Mouse (Mus musculus) midbrain, embryonic 11.5 days (tissue): ENCODE data around the gene Frem1. TPM values are rescaled to one million over a fixed set of nuclear protein-coding genes. Genes with fewer than 3 reads are reported as not detected.

Experiments
- ATAC-seq: fragments of 200-750 bp; cut with Nextera tagmentation; 2 replicates; pipeline ENCODE4 v1.8.0; 2017; ENCODE audit warnings: moderate TSS enrichment, moderate library complexity; ENCODE audit not compliant: low FRiP score
- DNase-seq: peaks from one replicate; pipeline ENCODE4 v3.0.0; 2015; ENCODE audit warnings: low spot score; ENCODE audit errors: missing footprints
- H3K27ac ChIP-seq: fragments of 300-500 bp; sonication (generic); 2 replicates; pipeline ENCODE4 v1.5.1; 2014; ENCODE audit warnings: low read depth, low read length
- H3K27me3 ChIP-seq: fragments of 300-500 bp; sonication (generic); 2 replicates; pipeline ENCODE4 v1.6.1; 2014; ENCODE audit warnings: mild to moderate bottlenecking, low read length, moderate library complexity, mixed read lengths; ENCODE audit not compliant: control insufficient read depth, insufficient read depth
- H3K36me3 ChIP-seq: fragments of 300-500 bp; sonication (generic); 2 replicates; pipeline ENCODE4 v1.6.1; 2014; ENCODE audit warnings: mild to moderate bottlenecking, low read length, moderate library complexity, mixed read lengths; ENCODE audit not compliant: control insufficient read depth, insufficient read depth
- H3K4me1 ChIP-seq: fragments of 300-500 bp; sonication (generic); 2 replicates; pipeline ENCODE4 v1.6.1; 2014; ENCODE audit warnings: low read length; ENCODE audit not compliant: control insufficient read depth, insufficient read depth
- H3K4me2 ChIP-seq: fragments of 300-500 bp; sonication (generic); 2 replicates; pipeline ENCODE4 v1.6.1; 2014; ENCODE audit warnings: mild to moderate bottlenecking, moderate library complexity
- H3K4me3 ChIP-seq: fragments of 300-500 bp; sonication (generic); 2 replicates; pipeline ENCODE4 v1.5.1; 2014; ENCODE audit warnings: low read depth, low read length
- H3K9ac ChIP-seq: fragments of 300-500 bp; sonication (generic); 2 replicates; pipeline ENCODE4 v1.6.1; 2014; ENCODE audit warnings: low read length
- H3K9me3 ChIP-seq: fragments of 300-500 bp; sonication (generic); 2 replicates; pipeline ENCODE4 v1.6.1; 2016; ENCODE audit warnings: low read length; ENCODE audit not compliant: control insufficient read depth
- WGBS: fragments of 180-500 bp; shearing (Covaris S2); extraction: QIAGEN DNeasy Blood & Tissue Kit; methylation state at CpG from one replicate; pipeline ENCODE4 v1.1.7; 2014; 5-methylcytosine and 5-hydroxymethylcytosine counted together
- polyA plus RNA-seq: library from polyadenylated mRNA; unstranded; fragments of >200 nt; fragmentation: Nextera tagmentation; extraction: Ambion mirVana; gene quantifications from 2 replicates; pipeline ENCODE4 v1.2.1, GENCODE M21; 2014

Frem1 gene
- polyA plus RNA-seq, 1 experiment from 2014 or later, result 8.2 TPM

GRCm38 (mm10) chr4:82946721-82947120, 105.4 kb downstream of the Frem1 start:
- DNase-seq (no peak), ATAC-seq (no peak)
- Histone ChIP-seq H3K9ac (no peak overlapping the region), H3K4me2 (no peak overlapping the region), H3K27me3 (no peaks in the 10 kb centered on the region), H3K9me3 (no peaks in the 10 kb centered on the region), H3K4me1 (peaks cover 2% of the 10 kb centered on the region; the same call in 1 of the 2 replicates), H3K36me3 (no peaks in the 10 kb centered on the region), H3K4me3 (no peak overlapping the region), H3K27ac (no peak overlapping the region)
- 92% methylated on average over 8 of the region's 8 CpGs for WGBS

- ATAC-seq (no peak), DNase-seq (no peak)
- Histone ChIP-seq H3K36me3 (no peaks in the 10 kb centered on the region), H3K9ac (no peak overlapping the region), H3K4me3 (no peak overlapping the region), H3K9me3 (no peaks in the 10 kb centered on the region), H3K27me3 (no peaks in the 10 kb centered on the region), H3K4me1 (peaks cover 2% of the 10 kb centered on the region; the same call in 1 of the 2 replicates), H3K27ac (peak overlapping the region; percentile 40; the same call in 1 of the 2 replicates), H3K4me2 (no peak overlapping the region)
- WGBS, result 77% methylated on average over 3 of the region's 3 CpGs
These were observed 105.9 kb downstream of the Frem1 start for GRCm38 (mm10) chr4:82946276-82946612.

GRCm38 (mm10) chr4:82945572-82946275, 106.4 kb downstream of the Frem1 start:
- no peak overlapping the region for H3K9ac ChIP-seq
- H3K9me3 ChIP-seq, result no peaks in the 10 kb centered on the region
- ATAC-seq (peak; percentile 52; the same call in 1 of the 2 replicates), DNase-seq (no peak)
- H3K4me1 ChIP-seq, result peaks cover 2% of the 10 kb centered on the region; the same call in 1 of the 2 replicates
- no peaks in the 10 kb centered on the region for H3K27me3 ChIP-seq
- no peaks in the 10 kb centered on the region for H3K36me3 ChIP-seq
- H3K27ac ChIP-seq, result peak overlapping the region; percentile 40
- H3K4me2 ChIP-seq, result no peak overlapping the region
- no peak overlapping the region for H3K4me3 ChIP-seq
- 77% methylated on average over 9 of the region's 9 CpGs for WGBS

GRCm38 (mm10) chr4:82940680-82941079, 111.5 kb downstream of the Frem1 start:
- H3K9ac ChIP-seq, result no peak overlapping the region
- ATAC-seq (no peak), DNase-seq (no peak)
- H3K27me3 ChIP-seq, result no peaks in the 10 kb centered on the region
- H3K4me3 ChIP-seq, result no peak overlapping the region
- no peaks in the 10 kb centered on the region for H3K9me3 ChIP-seq
- H3K4me2 ChIP-seq, result no peak overlapping the region
- no peaks in the 10 kb centered on the region; the same call in 1 of the 2 replicates for H3K4me1 ChIP-seq
- H3K36me3 ChIP-seq, result no peaks in the 10 kb centered on the region
- no peak overlapping the region for H3K27ac ChIP-seq
- 88% methylated on average over 5 of the region's 5 CpGs for whole genome bisulfite sequencing

GRCm38 (mm10) chr4:82940248-82940647, 111.9 kb downstream of the Frem1 start:
- no peak overlapping the region for H3K9ac ChIP-seq
- 83% methylated on average over 13 of the region's 13 CpGs for WGBS
- H3K27ac ChIP-seq, result no peak overlapping the region
- DNase-seq, result no peak
- H3K4me3 ChIP-seq, result no peak overlapping the region
- no peak overlapping the region for H3K4me2 ChIP-seq
- H3K27me3 ChIP-seq, result no peaks in the 10 kb centered on the region
- ATAC-seq, result peak; percentile 22; the same call in 1 of the 2 replicates
- H3K4me1 ChIP-seq, result no peaks in the 10 kb centered on the region; the same call in 1 of the 2 replicates
- H3K9me3 ChIP-seq, result no peaks in the 10 kb centered on the region
- no peaks in the 10 kb centered on the region for H3K36me3 ChIP-seq

DNA sequence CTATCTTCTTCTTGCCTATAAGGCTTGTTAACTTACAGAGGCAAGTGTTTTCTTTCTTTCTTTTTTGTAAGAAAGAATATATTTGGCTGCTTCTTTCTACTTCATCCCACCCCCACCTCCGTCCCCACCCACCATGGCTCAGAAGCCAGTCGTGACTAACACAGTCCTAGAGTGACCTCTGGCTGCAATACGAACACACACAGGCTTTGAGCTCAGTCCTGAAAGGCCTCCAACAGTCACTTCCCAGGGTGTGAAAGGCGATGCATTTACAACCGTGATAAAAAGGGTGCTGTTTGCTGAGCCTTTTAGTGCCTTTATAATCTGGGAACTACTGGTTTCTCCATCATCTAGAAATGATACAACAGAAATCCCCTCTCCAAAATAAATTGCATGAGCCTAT, 117.8 kb downstream of the Frem1 start:
- ATAC-seq, result peak; percentile 93
- no peak overlapping the region for H3K4me3 ChIP-seq
- H3K9me3 ChIP-seq, result no peaks in the 10 kb centered on the region
- 14% methylated on average over 5 of the region's 5 CpGs for WGBS
- no peak overlapping the region for H3K27ac ChIP-seq
- no peak overlapping the region for H3K9ac ChIP-seq
- H3K4me1 ChIP-seq, result no peaks in the 10 kb centered on the region
- no peaks in the 10 kb centered on the region for H3K27me3 ChIP-seq
- no peaks in the 10 kb centered on the region for H3K36me3 ChIP-seq
- DNase-seq, result peak; percentile 88
- H3K4me2 ChIP-seq, result no peak overlapping the region

GRCm38 (mm10) chr4:82933698-82934210, 118.4 kb downstream of the Frem1 start:
- Histone ChIP-seq H3K9me3 (no peaks in the 10 kb centered on the region), H3K4me3 (no peak overlapping the region), H3K4me1 (no peaks in the 10 kb centered on the region), H3K4me2 (no peak overlapping the region), H3K27ac (no peak overlapping the region), H3K9ac (no peak overlapping the region; the same call in 1 of the 2 replicates), H3K36me3 (no peaks in the 10 kb centered on the region), H3K27me3 (no peaks in the 10 kb centered on the region)
- DNase-seq, result peak; percentile 97
- 18% methylated on average over 14 of the region's 14 CpGs for WGBS
- peak; percentile 85 for ATAC-seq

DNA sequence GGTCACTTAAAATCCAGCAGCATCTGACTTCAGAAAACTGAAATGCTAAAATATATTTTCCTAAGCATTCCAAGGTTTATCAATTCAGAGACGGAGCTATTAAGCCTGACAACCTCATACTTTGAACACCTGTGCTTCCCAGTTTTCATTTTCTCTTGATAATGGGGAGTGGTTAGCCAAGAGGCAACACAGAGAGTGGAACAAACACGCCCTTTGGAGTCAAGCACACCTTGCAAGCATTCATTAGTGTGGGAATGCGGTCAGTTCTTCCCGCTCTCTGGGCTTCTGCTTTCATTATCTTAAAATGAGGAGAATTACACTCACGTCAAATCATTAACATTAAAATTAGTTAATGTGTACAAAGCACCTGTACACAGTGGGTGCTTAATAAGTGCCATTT, 122.1 kb downstream of the Frem1 start:
- H3K4me1 ChIP-seq, result no peaks in the 10 kb centered on the region
- WGBS, result 87% methylated on average over 5 of the region's 5 CpGs
- no peaks in the 10 kb centered on the region for H3K9me3 ChIP-seq
- H3K4me2 ChIP-seq, result no peak overlapping the region
- H3K27ac ChIP-seq, result no peak overlapping the region
- DNase-seq, result no peak
- no peak overlapping the region for H3K4me3 ChIP-seq
- no peak overlapping the region for H3K9ac ChIP-seq
- no peaks in the 10 kb centered on the region for H3K36me3 ChIP-seq
- no peaks in the 10 kb centered on the region for H3K27me3 ChIP-seq
- no peak for ATAC-seq

GRCm38 (mm10) chr4:82921962-82922361, 130.2 kb downstream of the Frem1 start:
- Histone ChIP-seq H3K36me3 (no peaks in the 10 kb centered on the region), H3K9ac (no peak overlapping the region), H3K4me1 (no peaks in the 10 kb centered on the region), H3K9me3 (no peaks in the 10 kb centered on the region), H3K27ac (no peak overlapping the region), H3K27me3 (no peaks in the 10 kb centered on the region), H3K4me2 (no peak overlapping the region), H3K4me3 (no peak overlapping the region)
- no peak for ATAC-seq
- DNase-seq, result no peak
- 83% methylated on average over 4 of the region's 4 CpGs for WGBS
